Mouse (Mus musculus): ENCODE measurements around the gene 2200002J24Rik.
"Not testable (repeated sequence)": the region's sequence is repeated elsewhere in the genome, so short reads cannot be mapped to it uniquely, and the experiment has no call there.

The 2200002J24Rik gene

GRCm38 (mm10) chr7:30728739-30729395 lies 30.1 kb downstream of the 2200002J24Rik start:
- DNase-seq (ENCODE audit: low spot score): no peak

GRCm38 (mm10) chr7:30729396-30730063 lies 30.8 kb downstream of the 2200002J24Rik start, which contains the start of gene Tmem147:
Gene Tmem147, minus strand, starts transcription at chr7:30729540.
- DNase-seq (ENCODE audit: low spot score): peak; percentile 96

DNA sequence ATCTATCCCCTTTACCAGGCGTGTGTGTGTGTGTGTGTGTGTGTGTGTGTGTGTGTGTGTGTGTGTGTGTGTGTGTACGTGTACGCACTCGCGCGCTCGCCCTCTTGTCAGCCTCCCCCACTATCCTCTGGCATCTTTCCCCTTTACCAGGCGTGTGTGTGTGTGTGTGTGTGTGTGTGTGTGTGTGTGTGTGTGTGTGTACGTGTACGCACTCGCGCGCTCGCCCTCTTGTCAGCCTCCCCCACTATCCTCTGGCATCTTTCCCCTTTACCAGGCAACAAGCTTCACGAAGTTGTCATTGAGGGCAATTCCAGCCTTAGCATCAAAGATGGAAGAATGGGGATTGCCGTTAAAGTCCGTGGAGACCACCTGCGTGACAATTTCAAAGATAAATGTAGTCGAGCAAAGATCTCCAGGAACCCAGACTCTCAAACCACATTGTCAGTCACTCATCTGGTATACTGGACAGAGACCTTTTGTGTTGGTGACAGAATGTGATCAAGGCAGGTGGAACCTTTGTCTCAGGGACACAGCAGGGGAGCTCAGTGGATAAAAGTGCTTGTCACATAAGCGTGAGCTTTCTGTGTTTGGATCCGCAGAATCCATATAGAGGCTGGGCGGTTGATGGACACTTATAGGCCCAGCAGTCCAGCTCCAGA lies 31.5 kb downstream of the 2200002J24Rik start:
- DNase-seq (ENCODE audit: low spot score): not testable (repeated sequence)

GRCm38 (mm10) chr7:30736211-30736610 lies 37.5 kb downstream of the 2200002J24Rik start:
- no peak for DNase-seq (ENCODE audit: low spot score)

- DNase-seq (ENCODE audit: low spot score): not testable (repeated sequence)
Observed at GRCm38 (mm10) chr7:30742570-30742969, 43.8 kb downstream of the 2200002J24Rik start.

DNA sequence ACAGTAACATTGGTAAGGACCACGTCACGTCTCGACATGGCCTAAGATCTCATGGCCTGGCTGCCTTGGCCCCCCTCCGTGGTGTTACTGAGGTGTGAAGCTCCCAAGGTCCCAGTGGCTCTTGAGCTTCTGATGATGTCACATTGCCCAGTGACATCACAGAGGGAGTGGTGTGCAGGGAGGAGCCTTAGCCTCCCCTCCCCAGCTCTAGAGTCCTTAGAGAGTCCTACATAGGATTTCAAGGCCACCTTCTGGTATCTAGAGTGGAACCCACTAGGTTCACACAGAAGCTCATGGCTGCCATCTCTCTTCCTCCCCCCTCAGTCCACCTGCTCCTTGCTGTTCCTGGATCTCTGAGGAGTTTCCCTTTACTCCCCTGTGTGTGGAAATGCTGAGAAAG lies 44.9 kb downstream of the 2200002J24Rik start, which contains the start of gene Gapdhs:
Gapdhs (minus strand) TSS at position 65 of the 400 bp plus-strand sequence.
- DNase-seq (ENCODE audit: low spot score): not testable (repeated sequence)

DNA sequence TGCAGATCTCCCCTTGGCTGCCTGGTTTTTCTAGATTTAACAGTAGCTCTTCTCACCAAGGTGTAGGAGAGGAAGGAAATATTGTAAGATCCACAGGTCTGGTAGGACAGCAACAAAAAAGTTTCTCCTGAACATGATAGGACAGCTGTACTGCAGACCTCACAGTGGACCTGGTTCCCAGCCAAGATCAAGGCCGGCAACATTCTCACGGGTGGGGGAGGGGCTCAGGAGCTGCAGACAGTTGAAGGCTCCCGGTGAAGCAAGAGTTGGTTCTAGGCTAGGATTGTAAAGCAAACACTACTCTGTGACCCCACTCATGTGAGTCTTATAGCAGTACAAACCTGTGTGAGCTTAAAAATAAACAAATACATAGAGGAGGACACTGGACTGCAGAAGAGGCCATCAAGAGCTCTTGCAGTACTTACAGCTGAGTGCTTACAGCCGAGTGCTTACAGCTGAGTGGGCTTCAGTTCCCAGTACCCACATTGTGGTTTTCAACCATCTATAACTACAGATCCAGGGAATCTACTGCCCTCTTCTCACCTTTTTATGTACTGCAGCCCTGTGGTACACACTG lies 45.4 kb downstream of the 2200002J24Rik start:
- no peak for DNase-seq (ENCODE audit: low spot score)

DNA sequence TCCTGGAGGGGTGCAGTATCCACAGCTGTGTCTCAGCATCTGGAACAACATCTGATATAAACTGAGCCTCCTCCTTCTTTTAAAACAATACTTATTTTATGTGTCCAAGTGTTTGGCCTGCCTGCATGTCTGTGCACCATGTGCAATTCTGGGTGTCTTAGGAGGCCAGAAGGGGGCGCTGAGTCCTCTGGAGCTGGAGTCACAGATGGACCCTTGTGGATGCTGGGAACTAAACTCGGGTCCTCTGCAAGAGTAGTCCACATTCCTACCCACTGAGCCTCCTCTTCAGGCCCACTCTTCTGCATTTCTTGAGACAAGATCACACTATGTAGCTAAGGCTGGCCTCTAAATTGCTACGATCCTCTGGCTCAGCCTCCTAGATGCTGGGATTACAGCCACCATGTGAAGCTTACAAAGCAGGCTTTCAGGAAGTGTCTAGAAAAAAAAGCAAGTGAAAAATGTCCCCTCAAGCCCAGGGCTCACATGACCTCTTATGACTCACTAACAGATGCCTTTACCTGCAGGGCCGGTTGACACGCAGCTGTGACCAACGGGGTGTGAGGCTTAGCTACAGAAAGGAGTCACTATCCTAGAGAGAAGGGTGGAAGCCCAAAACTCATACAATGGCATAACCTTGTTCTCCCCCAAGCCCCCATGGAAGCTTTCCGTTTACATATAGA lies 48.9 kb downstream of the 2200002J24Rik start:
- DNase-seq (ENCODE audit: low spot score): no peak
